Mouse (Mus musculus) embryonic facial prominence, embryonic 12.5 days (tissue): ENCODE measurements around the gene Ipo9. TPM values are rescaled to one million over a fixed set of nuclear protein-coding genes. Genes with fewer than 3 reads are reported as not detected.

Source experiments
- ATAC-seq: fragments of 200-750 bp; cut with Nextera tagmentation; 2 replicates; pipeline ENCODE4 v1.8.0; 2017; ENCODE audit not compliant: insufficient number of reproducible peaks, insufficient read depth, low FRiP score, low TSS enrichment
- H3K27ac ChIP-seq: fragments of 300-500 bp; sonication (generic); 2 replicates; pipeline ENCODE4 v1.5.1; 2016; ENCODE audit warnings: mild to moderate bottlenecking
- H3K27me3 ChIP-seq: fragments of 300-500 bp; sonication (generic); 2 replicates; pipeline ENCODE4 v1.6.1; 2016; ENCODE audit warnings: mild to moderate bottlenecking, moderate library complexity
- H3K36me3 ChIP-seq: fragments of 300-500 bp; sonication (generic); 2 replicates; pipeline ENCODE4 v1.6.1; 2016; ENCODE audit warnings: mild to moderate bottlenecking
- H3K4me1 ChIP-seq: fragments of 300-500 bp; sonication (generic); 2 replicates; pipeline ENCODE4 v1.6.1; 2016
- H3K4me2 ChIP-seq: fragments of 300-500 bp; sonication (generic); replicated peaks from 2 replicates; pipeline ENCODE4 v1.6.1; 2016; ENCODE audit warnings: mild to moderate bottlenecking, moderate library complexity
- H3K4me3 ChIP-seq: fragments of 300-500 bp; sonication (generic); 2 replicates; pipeline ENCODE4 v1.5.1; 2016; ENCODE audit warnings: mild to moderate bottlenecking
- H3K9ac ChIP-seq: fragments of 300-500 bp; sonication (generic); 2 replicates; pipeline ENCODE4 v1.6.1; 2016; ENCODE audit warnings: mild to moderate bottlenecking, moderate library complexity
- H3K9me3 ChIP-seq: fragments of 300-500 bp; sonication (generic); 2 replicates; pipeline ENCODE4 v1.6.1; 2016; ENCODE audit warnings: mild to moderate bottlenecking, moderate library complexity
- WGBS: fragments of 180-500 bp; shearing (Covaris S2); methylation state at CpG from one replicate; pipeline ENCODE4 v1.1.7; 2016; 5-methylcytosine and 5-hydroxymethylcytosine counted together
- polyA plus RNA-seq: library from polyadenylated mRNA; unstranded; fragments of >200 nt; fragmentation: Nextera tagmentation; extraction: Ambion mirVana; gene quantifications from 2 replicates; pipeline ENCODE4 v1.2.1, GENCODE M21; 2016

The Ipo9 gene
- 183 and 189 TPM in 2 replicates for polyA plus RNA-seq

DNA sequence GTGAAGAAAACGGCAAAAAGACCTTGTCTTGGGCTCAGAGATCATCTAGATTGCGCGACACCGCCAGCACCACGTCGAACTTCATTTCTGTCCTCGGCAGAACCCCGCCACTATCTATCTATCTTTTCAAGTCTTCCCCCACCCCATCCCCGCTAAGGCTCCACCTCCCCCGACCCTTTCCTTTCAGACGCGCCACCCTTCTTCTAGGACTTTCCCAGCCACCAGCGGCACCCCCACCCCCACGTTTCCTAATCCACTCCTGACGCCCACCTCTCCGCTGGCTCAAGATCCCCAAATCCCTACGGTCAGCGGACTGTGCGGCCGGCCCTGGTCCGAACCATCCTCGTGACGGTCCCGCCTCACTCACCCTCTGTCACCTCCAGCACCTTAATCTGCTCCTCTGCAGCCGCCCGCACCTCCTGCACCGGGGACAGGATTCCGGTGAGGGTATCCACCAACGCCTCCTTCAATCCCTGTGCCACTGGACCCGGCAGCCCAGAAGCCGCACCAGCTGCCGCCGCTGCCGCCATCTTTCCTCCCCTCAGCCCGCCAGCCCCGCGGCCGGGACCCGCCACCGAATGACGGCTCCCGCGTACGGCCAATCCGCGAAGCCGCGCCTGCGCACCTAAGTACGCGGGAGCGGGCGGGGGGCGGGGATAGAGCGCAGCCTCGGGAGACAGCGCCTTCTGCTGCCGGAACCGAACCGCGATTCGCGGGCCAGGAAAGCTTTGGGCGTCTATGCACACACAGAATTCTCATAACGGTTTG is at the start of gene Ipo9:
Gene Ipo9, minus strand, starts transcription at position 599 of the 768 bp plus-strand sequence.
- under 1% methylated on average over 65 of the region's 65 CpGs for WGBS
- Histone ChIP-seq H3K27ac (peak within 1 kb of the TSS; percentile 90), H3K4me2 (peak within 1 kb of the TSS; percentile 53), H3K4me3 (peak within 1 kb of the TSS; percentile 89), H3K27me3 (no peaks in the 10 kb centered on the region), H3K9me3 (no peaks in the 10 kb centered on the region), H3K36me3 (peaks cover 14% of the 10 kb centered on the region), H3K4me1 (peaks cover 23% of the 10 kb centered on the region), H3K9ac (peak within 1 kb of the TSS; percentile 92)
- peak; percentile 90 for ATAC-seq

DNA sequence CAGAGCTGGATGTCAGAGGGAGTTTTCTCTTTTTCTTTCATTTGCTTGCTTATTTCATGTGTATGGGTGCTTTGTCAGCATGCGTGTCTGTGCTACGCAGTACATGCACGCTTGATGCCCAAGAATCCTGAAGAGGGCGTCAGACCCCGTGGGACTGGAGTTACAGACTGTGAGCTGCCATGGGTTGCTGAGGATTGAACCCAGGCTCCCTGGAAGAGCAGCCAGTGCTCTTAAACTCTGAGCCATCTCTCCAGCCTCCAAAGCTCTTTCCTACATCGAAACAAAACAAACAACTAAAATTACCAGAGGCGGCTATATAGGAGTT is 45.2 kb upstream of the Ipo9 start:
- WGBS, result 66% methylated on average over 7 of the region's 7 CpGs
- Histone ChIP-seq H3K9me3 (no peaks in the 10 kb centered on the region), H3K36me3 (peaks cover 19% of the 10 kb centered on the region), H3K4me3 (no peak overlapping the region), H3K27me3 (no peaks in the 10 kb centered on the region), H3K4me1 (peaks cover 17% of the 10 kb centered on the region), H3K27ac (peak overlapping the region; percentile 50; the same call in 1 of the 2 replicates), H3K9ac (0 out of 2 replicates have a peak overlapping the region, but pooled peaks have one; percentile 10), H3K4me2 (no peak overlapping the region)
- ATAC-seq, result no peak

DNA sequence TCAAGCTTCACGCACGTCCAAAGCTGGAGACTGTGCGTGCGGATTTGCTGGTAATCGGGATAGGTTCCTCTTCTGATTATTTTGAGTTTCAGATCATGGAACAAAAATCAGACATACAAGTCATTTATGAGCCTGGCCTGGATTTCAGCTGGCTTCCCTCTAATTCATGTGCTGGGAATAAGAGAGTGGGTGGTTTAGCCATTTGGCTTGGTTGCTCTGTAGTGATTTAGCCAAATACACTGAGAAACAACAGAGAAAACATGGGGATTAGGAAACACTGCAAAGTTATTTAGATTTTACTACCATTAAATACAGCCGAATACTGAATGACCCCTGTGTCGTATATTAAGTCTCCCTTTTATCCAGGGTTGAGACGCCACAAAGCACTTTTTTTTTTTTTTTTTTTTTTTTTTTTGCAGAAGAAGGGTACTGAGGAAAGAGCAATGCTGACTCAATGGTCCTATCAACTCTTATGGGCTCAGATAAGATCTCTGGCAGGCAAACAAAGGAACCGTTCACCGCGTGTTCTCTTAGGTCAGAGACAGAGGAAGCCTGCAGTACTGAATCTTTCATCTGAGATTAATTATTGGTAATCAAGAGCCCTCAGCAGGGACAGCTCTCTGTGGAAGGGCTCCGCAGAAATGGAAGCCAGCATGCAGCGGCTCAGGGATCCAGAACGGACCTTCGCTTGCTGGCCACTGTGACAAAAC is 44.7 kb upstream of the Ipo9 start:
- WGBS, result 45% methylated on average over 15 of the region's 15 CpGs

DNA sequence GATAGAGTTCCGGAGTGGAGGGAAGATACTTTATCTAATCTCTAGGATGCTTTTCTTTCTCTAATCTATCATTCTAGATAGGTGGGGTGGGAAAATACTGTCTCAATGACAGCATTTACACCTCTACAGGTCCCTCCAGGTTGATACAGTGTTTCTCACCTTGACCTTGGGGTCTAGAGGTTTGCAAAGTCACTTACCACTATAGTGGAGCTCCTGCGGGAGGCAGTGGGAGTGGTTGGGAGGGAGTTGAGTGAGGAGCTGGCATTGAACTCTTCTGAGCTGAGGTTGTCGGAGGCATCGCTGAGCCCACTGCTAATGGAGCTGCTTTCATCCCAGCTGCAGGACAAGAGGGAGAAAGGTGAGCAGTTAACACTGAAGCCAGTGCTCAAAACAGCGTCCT is 42.2 kb upstream of the Ipo9 start:
- WGBS, result 70% methylated on average over 5 of the region's 5 CpGs
- Histone ChIP-seq H3K4me3 (no peak overlapping the region), H3K27ac (no peak overlapping the region), H3K4me1 (peaks cover 14% of the 10 kb centered on the region), H3K36me3 (peaks cover 40% of the 10 kb centered on the region), H3K9me3 (no peaks in the 10 kb centered on the region), H3K4me2 (no peak overlapping the region), H3K27me3 (no peaks in the 10 kb centered on the region), H3K9ac (no peak overlapping the region)
- no peak for ATAC-seq

More for the DNA sequence above, 44.7 kb upstream of the Ipo9 start:
- H3K36me3 ChIP-seq, result peaks cover 24% of the 10 kb centered on the region
- H3K27me3 ChIP-seq, result no peaks in the 10 kb centered on the region
- H3K4me2 ChIP-seq, result no peak overlapping the region
- no peak for ATAC-seq
- no peaks in the 10 kb centered on the region for H3K9me3 ChIP-seq
- peaks cover 14% of the 10 kb centered on the region for H3K4me1 ChIP-seq
- H3K27ac ChIP-seq, result peak overlapping the region; percentile 50; the same call in 1 of the 2 replicates
- 0 out of 2 replicates have a peak overlapping the region, but pooled peaks have one; percentile 10 for H3K9ac ChIP-seq
- no peak overlapping the region for H3K4me3 ChIP-seq

DNA sequence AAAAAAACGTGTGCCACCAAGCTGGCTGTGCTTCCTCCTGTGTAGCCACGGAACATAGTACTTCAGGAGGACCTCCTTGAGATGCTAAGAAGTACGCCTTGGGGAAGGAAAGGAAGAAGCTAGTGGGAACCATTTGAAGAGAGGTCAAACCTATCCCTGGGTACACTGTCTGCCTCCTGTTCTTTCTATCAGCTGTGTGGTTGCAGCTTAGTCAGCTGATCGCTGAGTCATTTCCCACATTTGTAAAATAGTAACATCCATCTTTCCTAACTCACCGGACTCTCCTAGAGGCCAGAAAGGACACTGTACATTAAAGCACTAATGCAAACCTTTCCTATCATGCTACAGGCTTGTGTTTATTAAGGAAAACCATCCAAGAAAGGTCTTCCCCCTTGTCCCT is 41.4 kb upstream of the Ipo9 start:
- H3K4me1 ChIP-seq, result peaks cover 14% of the 10 kb centered on the region
- no peak overlapping the region for H3K9ac ChIP-seq
- H3K9me3 ChIP-seq, result no peaks in the 10 kb centered on the region
- H3K4me2 ChIP-seq, result no peak overlapping the region
- no peak overlapping the region for H3K27ac ChIP-seq
- WGBS, result 84% methylated on average over 5 of the region's 5 CpGs
- ATAC-seq, result no peak
- no peak overlapping the region for H3K4me3 ChIP-seq
- no peaks in the 10 kb centered on the region for H3K27me3 ChIP-seq
- peaks cover 47% of the 10 kb centered on the region for H3K36me3 ChIP-seq

DNA sequence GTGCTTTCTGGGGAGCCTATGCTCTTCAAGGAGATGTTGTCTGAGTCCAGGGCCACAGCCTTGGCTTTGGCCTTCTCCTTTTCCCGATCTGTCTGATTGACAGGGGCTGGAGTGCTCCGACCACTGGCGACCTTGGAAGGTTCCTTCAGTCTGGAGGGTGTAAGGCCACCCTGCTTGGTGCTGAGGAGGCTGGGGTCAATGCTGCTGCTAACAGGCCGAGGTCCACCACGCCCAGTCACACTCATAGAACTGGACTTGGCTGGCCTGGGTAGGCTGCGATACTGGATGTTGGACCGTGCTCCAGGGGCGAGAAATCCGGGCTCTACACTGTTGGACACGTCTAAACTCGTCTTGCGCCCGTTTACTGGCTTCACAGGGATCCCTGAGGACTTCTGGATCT is 40.2 kb upstream of the Ipo9 start:
- Histone ChIP-seq H3K9ac (no peak overlapping the region), H3K27me3 (no peaks in the 10 kb centered on the region), H3K36me3 (peaks cover 59% of the 10 kb centered on the region), H3K27ac (no peak overlapping the region), H3K4me1 (peaks cover 12% of the 10 kb centered on the region), H3K9me3 (no peaks in the 10 kb centered on the region), H3K4me2 (no peak overlapping the region), H3K4me3 (no peak overlapping the region)
- ATAC-seq, result no peak
- WGBS, result 92% methylated on average over 13 of the region's 13 CpGs

DNA sequence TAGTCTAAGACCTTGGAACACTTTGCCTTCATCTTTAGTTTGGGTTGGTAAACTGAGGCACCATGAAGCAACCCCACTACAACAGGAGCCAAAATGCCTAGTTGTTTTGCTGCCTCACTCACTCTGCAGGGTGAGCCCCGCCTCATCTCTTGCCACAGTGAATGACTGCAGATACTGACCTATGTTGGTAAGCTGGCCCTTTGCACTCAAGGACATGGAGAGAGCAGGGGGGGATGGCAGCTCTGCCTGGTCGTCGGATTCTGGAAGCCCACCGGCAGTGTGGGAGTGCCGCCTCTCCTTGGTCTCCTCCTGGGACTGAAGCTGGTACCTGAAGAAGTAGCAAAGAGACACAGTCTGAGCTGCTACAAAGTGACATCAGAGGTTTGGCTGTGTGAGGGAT is 37.2 kb upstream of the Ipo9 start:
- 90% methylated on average over 5 of the region's 5 CpGs for WGBS
- Histone ChIP-seq H3K36me3 (peaks cover 71% of the 10 kb centered on the region), H3K9me3 (no peaks in the 10 kb centered on the region), H3K4me2 (no peak overlapping the region), H3K4me1 (peaks cover 1% of the 10 kb centered on the region; the same call in 1 of the 2 replicates), H3K4me3 (no peak overlapping the region), H3K9ac (no peak overlapping the region), H3K27ac (no peak overlapping the region), H3K27me3 (no peaks in the 10 kb centered on the region)
- ATAC-seq, result no peak

DNA sequence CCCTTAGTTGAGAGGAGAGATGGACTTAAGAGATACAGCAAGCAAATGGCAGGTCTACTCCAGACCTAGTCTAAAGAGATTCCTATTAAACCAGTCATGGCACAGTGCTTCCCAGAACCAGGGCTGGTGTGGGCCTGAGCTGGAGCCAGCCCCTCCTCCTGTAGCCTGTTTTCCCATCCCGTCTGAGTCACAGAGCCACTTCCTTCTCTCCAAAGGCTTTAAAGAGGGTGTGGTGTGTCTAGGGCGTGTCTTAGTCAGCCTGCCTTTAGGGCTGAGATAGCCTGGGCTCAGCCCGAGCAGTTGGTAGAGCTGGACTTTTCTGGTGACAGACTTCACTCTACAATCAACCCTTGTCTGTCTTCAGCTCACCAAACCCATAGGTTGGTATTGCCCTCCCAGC is 36.6 kb upstream of the Ipo9 start:
- H3K27ac ChIP-seq, result no peak overlapping the region
- no peak for ATAC-seq
- no peak overlapping the region for H3K9ac ChIP-seq
- H3K36me3 ChIP-seq, result peaks cover 66% of the 10 kb centered on the region
- no peaks in the 10 kb centered on the region for H3K4me1 ChIP-seq
- WGBS, result 73% methylated on average over 3 of the region's 3 CpGs
- no peak overlapping the region for H3K4me2 ChIP-seq
- no peaks in the 10 kb centered on the region for H3K9me3 ChIP-seq
- H3K27me3 ChIP-seq, result no peaks in the 10 kb centered on the region
- H3K4me3 ChIP-seq, result no peak overlapping the region

DNA sequence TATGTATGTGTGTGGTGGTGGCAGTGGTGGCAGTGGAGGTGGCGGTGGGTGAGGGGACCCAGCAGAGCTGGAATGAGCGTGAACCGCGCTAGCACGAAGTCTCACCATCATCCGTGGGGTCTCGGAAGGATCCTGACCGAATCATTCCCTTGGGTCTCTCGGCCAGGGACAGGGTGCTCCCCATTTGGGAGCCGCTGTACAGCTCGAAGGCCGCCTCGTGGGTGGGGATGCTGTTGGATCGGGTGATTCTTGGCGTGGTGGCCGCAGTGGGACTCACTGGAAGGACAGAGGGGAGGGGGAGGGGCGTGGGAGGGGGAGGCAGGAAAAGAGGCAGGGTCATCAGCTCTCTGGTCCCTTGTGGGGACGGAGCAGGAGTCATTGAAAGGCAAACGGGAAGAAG is 35.4 kb upstream of the Ipo9 start:
- Histone ChIP-seq H3K27me3 (no peaks in the 10 kb centered on the region), H3K36me3 (peaks cover 55% of the 10 kb centered on the region), H3K4me2 (no peak overlapping the region), H3K9me3 (no peaks in the 10 kb centered on the region), H3K27ac (no peak overlapping the region), H3K9ac (no peak overlapping the region), H3K4me1 (no peaks in the 10 kb centered on the region), H3K4me3 (no peak overlapping the region)
- ATAC-seq, result no peak
- 92% methylated on average over 19 of the region's 19 CpGs for WGBS

DNA sequence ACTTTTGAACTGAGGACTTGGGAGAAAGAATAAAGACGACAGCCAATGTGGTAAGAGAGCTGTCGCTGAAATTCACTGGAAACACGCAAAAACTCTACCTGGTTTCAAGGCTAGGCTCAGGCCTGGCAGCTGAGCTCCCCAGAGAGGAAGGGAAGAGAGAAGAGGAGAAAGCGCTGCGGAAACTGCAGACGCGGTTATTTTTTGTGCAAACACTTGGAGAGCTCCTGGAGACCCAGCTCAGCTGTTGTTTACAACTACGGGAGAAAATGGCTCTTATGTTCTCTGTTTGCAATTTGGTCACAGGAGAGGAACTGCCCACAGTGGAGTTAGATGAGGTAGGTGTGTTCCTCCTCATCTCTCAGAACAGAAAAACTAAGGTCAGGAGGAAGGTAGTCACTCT is 32.4 kb upstream of the Ipo9 start:
- Histone ChIP-seq H3K4me2 (no peak overlapping the region), H3K27me3 (no peaks in the 10 kb centered on the region), H3K4me1 (no peaks in the 10 kb centered on the region), H3K36me3 (peaks cover 60% of the 10 kb centered on the region), H3K4me3 (no peak overlapping the region), H3K9ac (no peak overlapping the region), H3K27ac (no peak overlapping the region), H3K9me3 (no peaks in the 10 kb centered on the region)
- WGBS, result 65% methylated on average over 8 of the region's 8 CpGs
- no peak for ATAC-seq

DNA sequence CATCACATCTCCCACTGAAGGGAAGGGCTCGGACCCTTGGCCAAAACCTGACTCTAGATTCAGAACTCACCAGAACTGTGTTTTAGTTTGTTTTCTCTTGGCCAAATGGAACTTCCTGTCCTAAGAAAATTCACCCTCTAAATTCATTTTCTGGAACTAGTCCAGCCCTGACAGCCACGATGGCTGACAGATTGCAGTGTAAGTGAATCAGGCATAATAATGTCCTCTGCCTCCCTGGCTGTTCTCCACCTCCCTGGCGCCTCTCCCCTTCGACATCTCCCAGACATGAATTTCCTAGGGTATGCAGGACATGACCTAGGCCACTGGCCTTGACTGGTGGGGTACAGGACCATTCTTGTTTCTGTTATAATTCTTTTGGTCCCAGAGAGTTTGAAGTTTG is 32.0 kb upstream of the Ipo9 start:
- Histone ChIP-seq H3K4me2 (no peak overlapping the region), H3K9ac (no peak overlapping the region), H3K36me3 (peaks cover 56% of the 10 kb centered on the region), H3K27ac (no peak overlapping the region), H3K27me3 (no peaks in the 10 kb centered on the region), H3K4me1 (no peaks in the 10 kb centered on the region), H3K4me3 (no peak overlapping the region), H3K9me3 (no peaks in the 10 kb centered on the region)
- no peak for ATAC-seq
- 77% methylated on average over 4 of the region's 4 CpGs for WGBS
